Mouse (Mus musculus): Measurements from ENCODE around the gene Pqlc3.

Pqlc3 gene

GRCm38 (mm10) chr12:17001211-17001610, 1.0 kb upstream of the Pqlc3 start:
- no peak for DNase-seq (ENCODE audit: low spot score)

GRCm38 (mm10) chr12:17000628-17001027, 420 bp upstream of the Pqlc3 start:
- DNase-seq (ENCODE audit: low spot score), result no peak

GRCm38 (mm10) chr12:16999146-16999545, 1.1 kb downstream of the Pqlc3 start:
- no peak for DNase-seq (ENCODE audit: low spot score)

GRCm38 (mm10) chr12:16996886-16997462, 3.2 kb downstream of the Pqlc3 start:
- DNase-seq (ENCODE audit: low spot score), result no peak

- no peak for DNase-seq (ENCODE audit: low spot score)
Observed at GRCm38 (mm10) chr12:16996281-16996680, 3.9 kb downstream of the Pqlc3 start.

GRCm38 (mm10) chr12:16994291-16994690, 5.9 kb downstream of the Pqlc3 start:
- no peak for DNase-seq (ENCODE audit: low spot score)

GRCm38 (mm10) chr12:16992355-16992754, 7.9 kb downstream of the Pqlc3 start:
- DNase-seq (ENCODE audit: low spot score), result no peak

- DNase-seq (ENCODE audit: low spot score), result no peak
Observed at GRCm38 (mm10) chr12:16991376-16991775, 8.8 kb downstream of the Pqlc3 start.

GRCm38 (mm10) chr12:16985778-16986177, 14.4 kb downstream of the Pqlc3 start:
- DNase-seq (ENCODE audit: low spot score), result no peak

GRCm38 (mm10) chr12:16977120-16977519, 23.1 kb downstream of the Pqlc3 start:
- no peak for DNase-seq (ENCODE audit: low spot score)

GRCm38 (mm10) chr12:16966811-16967210, 33.4 kb downstream of the Pqlc3 start:
- DNase-seq (ENCODE audit: low spot score), result no peak

GRCm38 (mm10) chr12:16963354-16963753, 36.9 kb downstream of the Pqlc3 start:
- no peak for DNase-seq (ENCODE audit: low spot score)

- no peak for DNase-seq (ENCODE audit: low spot score)
Observed at GRCm38 (mm10) chr12:16958851-16959250, 41.4 kb downstream of the Pqlc3 start.

- no peak for DNase-seq (ENCODE audit: low spot score)
Observed at GRCm38 (mm10) chr12:16948239-16948638, 52.0 kb downstream of the Pqlc3 start.

- no peak for DNase-seq (ENCODE audit: low spot score)
Observed at GRCm38 (mm10) chr12:16941976-16942375, 58.2 kb downstream of the Pqlc3 start.
